Mouse (Mus musculus) E14TG2a.4 (cell line): ENCODE measurements around the gene Ankra2.

ENCODE experiments used
- CTCF ChIP-seq: conservative IDR thresholded peaks from 2 replicates; pipeline ENCODE4 v1.5.1; 2014; ENCODE audit warnings: low read length
- NANOG ChIP-seq: IDR thresholded peaks from 2 replicates; pipeline ENCODE4 v1.6.1; 2014; ENCODE audit warnings: borderline replicate concordance, low read length, mixed read lengths

GRCm38 (mm10) chr13:98315124-98315523, 52.2 kb downstream of the Ankra2 start:
- TF ChIP-seq CTCF (no peak), NANOG (no peak)
